Mouse (Mus musculus): Measurements from ENCODE around the gene Arhgap31. TPM values are rescaled to one million over a fixed set of nuclear protein-coding genes. Genes with fewer than 3 reads are reported as not detected.

The Arhgap31 gene
- total and polyA plus RNA-seq, 3 experiments = 0.01 to 0.04 TPM; not detected in 1

DNA sequence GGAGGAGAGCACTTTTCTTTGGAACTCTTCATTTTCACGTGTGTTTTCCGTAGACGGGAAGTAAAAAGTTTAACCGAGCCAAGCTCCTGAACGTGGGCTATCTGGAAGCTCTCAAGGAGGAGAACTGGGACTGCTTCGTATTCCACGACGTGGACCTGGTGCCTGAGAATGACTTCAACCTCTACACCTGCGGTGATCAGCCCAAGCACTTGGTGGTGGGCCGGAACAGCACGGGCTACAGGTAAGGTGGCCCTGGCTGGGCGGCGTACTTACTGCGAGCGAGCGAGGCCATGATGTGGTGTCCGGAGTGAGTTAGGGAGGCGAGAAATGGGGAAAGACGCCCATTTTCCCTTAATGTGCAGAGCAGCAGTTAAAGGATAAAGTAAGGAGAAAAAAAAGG lies 44.6 kb upstream of the Arhgap31 start:
- no peaks in the 10 kb centered on the region; a peak in 1 of 4 replicates for H3K27me3 ChIP-seq (ENCODE audit: control insufficient read depth in 1 of 2, insufficient read depth in 2 of 2, low read length in 2 of 2)
- H3K4me1 ChIP-seq (ENCODE audit: control insufficient read depth in 1 of 2, insufficient read depth in 2 of 2, low read length in 2 of 2) = peaks cover 0 to 2% of the 10 kb centered on the region in 2 experiments; a peak in 1 of 4 replicates
- no peak overlapping the region for H3K4me3 ChIP-seq (ENCODE audit: control insufficient read depth in 1 of 2, insufficient read depth in 1 of 2, low read depth in 2 of 2, low read length in 2 of 2)
- H3K9me3 ChIP-seq (replicated peaks; ENCODE audit: insufficient read depth, low read length) = no peaks in the 10 kb centered on the region
- no peak for DNase-seq (ENCODE audit: low read depth, low spot score)
- H3K27ac ChIP-seq (ENCODE audit: control insufficient read depth, low read depth, low read length) = no peak overlapping the region
- no peak overlapping the region for H3K9ac ChIP-seq (ENCODE audit: control insufficient read depth, low read depth, low read length, poor library complexity, severe bottlenecking)
- H3K36me3 ChIP-seq (ENCODE audit: control insufficient read depth in 1 of 2, insufficient read depth in 2 of 2, low read length in 2 of 2) = peaks cover 0 to 2% of the 10 kb centered on the region in 2 experiments; a peak in 1 of 4 replicates
- H3K79me2 ChIP-seq (ENCODE audit: control insufficient read depth, insufficient read depth, low read length, poor library complexity) = no peaks in the 10 kb centered on the region
- no peak for TF ChIP-seq CHD1 (IDR thresholded peaks at IDR 0.05; ENCODE audit: low read depth, low read length)
- TF ChIP-seq ZKSCAN1 (IDR thresholded peaks at IDR 0.05; ENCODE audit: low read depth, low read length) = no peak
- no peak for TF ChIP-seq MYC (IDR thresholded peaks at IDR 0.05; ENCODE audit: low read depth, low read length)
- TF ChIP-seq GATA1 (IDR thresholded peaks at IDR 0.05; ENCODE audit: low read depth, low read length) = no peak
- no peak for TF ChIP-seq SIN3A (IDR thresholded peaks at IDR 0.05; ENCODE audit: low read length)
- TF ChIP-seq ETS1 (IDR thresholded peaks at IDR 0.05; ENCODE audit: low read depth, low read length) = no peak
- TF ChIP-seq GABPA (IDR thresholded peaks at IDR 0.05; ENCODE audit: low read depth, low read length) = no peak
- TF ChIP-seq HCFC1 (IDR thresholded peaks at IDR 0.05; ENCODE audit: low read depth, low read length) = no peak
- TF ChIP-seq MEF2A (IDR thresholded peaks at IDR 0.05; ENCODE audit: extremely low read depth, insufficient replicate concordance, low read depth, low read length, poor library complexity, severe bottlenecking) = no peak
- TF ChIP-seq POLR2AphosphoS2 (IDR thresholded peaks at IDR 0.05; ENCODE audit: low read length) = no peak
- TF ChIP-seq NRF1 (IDR thresholded peaks at IDR 0.05; ENCODE audit: insufficient read depth, low read depth, low read length, poor library complexity, severe bottlenecking) = no peak
- TF ChIP-seq KAT2A (conservative IDR thresholded peaks at IDR 0.05; ENCODE audit: low read depth, low read length) = no peak
- no peak for TF ChIP-seq RAD21 (IDR thresholded peaks at IDR 0.05; ENCODE audit: low read depth, low read length)
- no peak for TF ChIP-seq ELF1 (IDR thresholded peaks at IDR 0.05; ENCODE audit: low read depth, low read length)
- no peak for TF ChIP-seq NELFE (IDR thresholded peaks at IDR 0.05; ENCODE audit: low read depth, low read length)
- no peak for TF ChIP-seq MAZ (IDR thresholded peaks at IDR 0.05; ENCODE audit: low read depth, low read length)
- no peak for TF ChIP-seq RCOR1 (IDR thresholded peaks at IDR 0.05; ENCODE audit: low read depth, low read length)

DNA sequence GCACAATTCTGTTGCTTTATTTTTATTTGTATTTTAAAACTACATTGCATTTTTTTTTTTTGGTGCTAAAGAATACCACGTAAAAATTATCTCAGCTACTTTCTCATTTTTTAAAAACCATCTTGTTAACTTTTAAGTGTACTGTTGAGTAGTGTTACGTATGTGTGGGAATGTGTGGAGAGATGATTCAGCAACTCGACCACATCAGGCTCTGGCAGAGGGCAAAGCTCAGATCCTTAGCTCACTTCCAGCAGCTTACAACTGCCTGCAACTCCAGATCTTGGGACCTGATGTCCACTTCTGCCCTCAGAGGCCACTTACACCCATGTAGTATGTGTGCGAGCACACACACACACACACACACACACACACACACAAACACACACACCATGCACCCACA lies 43.5 kb upstream of the Arhgap31 start:
- H3K27ac ChIP-seq (ENCODE audit: control insufficient read depth, low read depth, low read length) = no peak overlapping the region
- H3K9ac ChIP-seq (ENCODE audit: control insufficient read depth, low read depth, low read length, poor library complexity, severe bottlenecking) = no peak overlapping the region
- no peaks in the 10 kb centered on the region for H3K9me3 ChIP-seq (replicated peaks; ENCODE audit: insufficient read depth, low read length)
- peaks cover 0 to 2% of the 10 kb centered on the region in 2 experiments; a peak in 1 of 4 replicates for H3K4me1 ChIP-seq (ENCODE audit: control insufficient read depth in 1 of 2, insufficient read depth in 2 of 2, low read length in 2 of 2)
- no peaks in the 10 kb centered on the region for H3K79me2 ChIP-seq (ENCODE audit: control insufficient read depth, insufficient read depth, low read length, poor library complexity)
- H3K36me3 ChIP-seq (ENCODE audit: control insufficient read depth in 1 of 2, insufficient read depth in 2 of 2, low read length in 2 of 2) = peaks cover 0 to 2% of the 10 kb centered on the region in 2 experiments; a peak in 1 of 4 replicates
- H3K27me3 ChIP-seq (ENCODE audit: control insufficient read depth in 1 of 2, insufficient read depth in 2 of 2, low read length in 2 of 2) = no peaks in the 10 kb centered on the region; a peak in 1 of 4 replicates
- no peak for DNase-seq (ENCODE audit: low read depth, low spot score)
- no peak for TF ChIP-seq GATA1 (IDR thresholded peaks at IDR 0.05; ENCODE audit: low read depth, low read length)
- TF ChIP-seq TAL1 (IDR thresholded peaks at IDR 0.05; ENCODE audit: low read length) = no peak
- no peak for TF ChIP-seq ZNF384 (IDR thresholded peaks at IDR 0.05; ENCODE audit: low read depth, low read length)
- TF ChIP-seq ZKSCAN1 (IDR thresholded peaks at IDR 0.05; ENCODE audit: low read depth, low read length) = no peak
- TF ChIP-seq CTCF (IDR thresholded peaks at IDR 0.05 in 2 of 3, conservative IDR thresholded peaks at IDR 0.05 in 1 of 3; ENCODE audit: control insufficient read depth in 1 of 3, insufficient read depth in 1 of 3, low read depth in 2 of 3, low read length in 3 of 3, poor library complexity in 1 of 3, severe bottlenecking in 1 of 3) = no peak
- TF ChIP-seq CHD1 (IDR thresholded peaks at IDR 0.05; ENCODE audit: low read depth, low read length) = no peak
- no peak for TF ChIP-seq POLR2A (IDR thresholded peaks at IDR 0.05; ENCODE audit: control insufficient read depth in 1 of 2, insufficient read depth in 1 of 2, low read depth in 1 of 2, low read length in 2 of 2, poor library complexity in 1 of 2)
- no peak for TF ChIP-seq MXI1 (IDR thresholded peaks at IDR 0.05; ENCODE audit: low read depth, low read length)
- no peak overlapping the region for H3K4me3 ChIP-seq (ENCODE audit: control insufficient read depth in 1 of 2, insufficient read depth in 1 of 2, low read depth in 2 of 2, low read length in 2 of 2)
